Mouse (Mus musculus): ENCODE measurements at regions not wholly inside any gene's neighbourhood (a gene's known extent, or its start where the extent isn't known, plus 50 kb on each side); places are given as distances from the start of the nearest gene placed in this dataset.

DNA sequence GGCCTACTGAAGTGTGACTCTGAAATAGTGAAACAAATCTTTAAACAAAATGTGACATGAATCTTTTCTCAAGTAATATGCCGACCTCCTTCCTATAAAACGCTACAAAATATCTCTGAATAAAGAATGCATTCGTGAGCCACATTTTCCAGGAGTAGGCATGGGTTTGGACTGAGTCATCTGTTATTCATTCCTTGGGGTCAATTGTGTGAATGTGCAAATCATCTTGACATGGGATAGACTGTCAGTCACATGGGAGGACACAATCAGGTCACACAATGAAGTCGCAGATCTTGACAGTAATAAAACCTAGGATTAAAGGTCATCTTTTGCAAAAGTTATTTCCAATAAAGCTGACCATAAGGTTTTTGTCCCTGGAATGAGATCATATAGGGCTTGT lies 418.0 kb upstream of the Atp2b1 start:
- Histone ChIP-seq H3K4me1 (ENCODE audit: control insufficient read depth, insufficient read depth, low read length) (no peaks in the 10 kb centered on the region), H3K4me2 (ENCODE audit: low read depth, low read length) (no peak overlapping the region), H3K9me3 (replicated peaks; ENCODE audit: control insufficient read depth, low read length) (no peaks in the 10 kb centered on the region), H3K9ac (replicated peaks; ENCODE audit: low read length) (no peak overlapping the region), H3K4me3 (ENCODE audit: low read depth, low read length) (no peak overlapping the region), H3K27ac (replicated peaks; ENCODE audit: low read depth, low read length) (no peak overlapping the region), H3K36me3 (replicated peaks; ENCODE audit: control insufficient read depth, insufficient read depth, low read depth, low read length) (no peaks in the 10 kb centered on the region), H3K27me3 (ENCODE audit: control insufficient read depth, insufficient read depth, low read length) (no peaks in the 10 kb centered on the region)
- no peak for ATAC-seq (replicated peaks; ENCODE audit: insufficient number of reproducible peaks, low FRiP score, low TSS enrichment, low read depth)
- 66% methylated on average over 4 of the region's 4 CpGs for WGBS
- DNase-seq (ENCODE audit: low spot score): no peak

- no peak overlapping the region for H3K4me3 ChIP-seq (ENCODE audit: low read depth, low read length)
- no peak for DNase-seq (ENCODE audit: low spot score)
Observed at GRCm38 (mm10) chr10:98500315-98500714, 413.9 kb upstream of the Atp2b1 start.

GRCm38 (mm10) chr10:98501566-98501965 lies 412.6 kb upstream of the Atp2b1 start:
- ATAC-seq (replicated peaks; ENCODE audit: insufficient number of reproducible peaks, low FRiP score, low TSS enrichment, low read depth) (no peak), DNase-seq (ENCODE audit: low spot score) (no peak)
- Histone ChIP-seq H3K9me3 (replicated peaks; ENCODE audit: control insufficient read depth, low read length) (no peaks in the 10 kb centered on the region), H3K4me1 (ENCODE audit: control insufficient read depth, insufficient read depth, low read length) (no peaks in the 10 kb centered on the region), H3K4me3 (ENCODE audit: low read depth, low read length) (no peak overlapping the region), H3K36me3 (replicated peaks; ENCODE audit: control insufficient read depth, insufficient read depth, low read depth, low read length) (no peaks in the 10 kb centered on the region), H3K9ac (replicated peaks; ENCODE audit: low read length) (no peak overlapping the region), H3K27ac (replicated peaks; ENCODE audit: low read depth, low read length) (no peak overlapping the region), H3K27me3 (ENCODE audit: control insufficient read depth, insufficient read depth, low read length) (no peaks in the 10 kb centered on the region), H3K4me2 (ENCODE audit: low read depth, low read length) (no peak overlapping the region)
- 81% methylated on average over 5 of the region's 5 CpGs for WGBS

More at GRCm38 (mm10) chr10:98500315-98500714, 413.9 kb upstream of the Atp2b1 start:
- Histone ChIP-seq H3K4me2 (ENCODE audit: low read depth, low read length) (no peak overlapping the region), H3K27me3 (ENCODE audit: control insufficient read depth, insufficient read depth, low read length) (no peaks in the 10 kb centered on the region), H3K36me3 (replicated peaks; ENCODE audit: control insufficient read depth, insufficient read depth, low read depth, low read length) (no peaks in the 10 kb centered on the region), H3K9ac (replicated peaks; ENCODE audit: low read length) (no peak overlapping the region), H3K27ac (replicated peaks; ENCODE audit: low read depth, low read length) (no peak overlapping the region), H3K9me3 (replicated peaks; ENCODE audit: control insufficient read depth, low read length) (no peaks in the 10 kb centered on the region), H3K4me1 (ENCODE audit: control insufficient read depth, insufficient read depth, low read length) (no peaks in the 10 kb centered on the region)
- WGBS: 86% methylated on average over 4 of the region's 4 CpGs
- ATAC-seq (replicated peaks; ENCODE audit: insufficient number of reproducible peaks, low FRiP score, low TSS enrichment, low read depth): no peak

- ATAC-seq (replicated peaks; ENCODE audit: insufficient number of reproducible peaks, low FRiP score, low TSS enrichment, low read depth): no peak
- H3K9me3 ChIP-seq (replicated peaks; ENCODE audit: control insufficient read depth, low read length): no peaks in the 10 kb centered on the region
- no peak for DNase-seq (ENCODE audit: low spot score)
- no peak overlapping the region for H3K4me2 ChIP-seq (ENCODE audit: low read depth, low read length)
- no peak overlapping the region for H3K27ac ChIP-seq (replicated peaks; ENCODE audit: low read depth, low read length)
- WGBS: 89% methylated on average over 3 of the region's 3 CpGs
- H3K9ac ChIP-seq (replicated peaks; ENCODE audit: low read length): no peak overlapping the region
- H3K27me3 ChIP-seq (ENCODE audit: control insufficient read depth, insufficient read depth, low read length): no peaks in the 10 kb centered on the region
- no peaks in the 10 kb centered on the region for H3K4me1 ChIP-seq (ENCODE audit: control insufficient read depth, insufficient read depth, low read length)
- no peak overlapping the region for H3K4me3 ChIP-seq (ENCODE audit: low read depth, low read length)
- H3K36me3 ChIP-seq (replicated peaks; ENCODE audit: control insufficient read depth, insufficient read depth, low read depth, low read length): no peaks in the 10 kb centered on the region
Observed at GRCm38 (mm10) chr10:98504524-98504923, 409.7 kb upstream of the Atp2b1 start.

GRCm38 (mm10) chr10:98508515-98509143 lies 405.6 kb upstream of the Atp2b1 start:
- no peak overlapping the region for H3K9ac ChIP-seq (replicated peaks; ENCODE audit: low read length)
- no peaks in the 10 kb centered on the region for H3K27me3 ChIP-seq (ENCODE audit: control insufficient read depth, insufficient read depth, low read length)
- no peak overlapping the region for H3K4me3 ChIP-seq (ENCODE audit: low read depth, low read length)
- DNase-seq (ENCODE audit: low spot score) (no peak), ATAC-seq (replicated peaks; ENCODE audit: insufficient number of reproducible peaks, low FRiP score, low TSS enrichment, low read depth) (no peak)
- 28% methylated on average over 5 of the region's 5 CpGs for WGBS
- H3K27ac ChIP-seq (replicated peaks; ENCODE audit: low read depth, low read length): no peak overlapping the region
- H3K4me1 ChIP-seq (ENCODE audit: control insufficient read depth, insufficient read depth, low read length): no peaks in the 10 kb centered on the region
- H3K9me3 ChIP-seq (replicated peaks; ENCODE audit: control insufficient read depth, low read length): no peaks in the 10 kb centered on the region
- no peak overlapping the region for H3K4me2 ChIP-seq (ENCODE audit: low read depth, low read length)
- H3K36me3 ChIP-seq (replicated peaks; ENCODE audit: control insufficient read depth, insufficient read depth, low read depth, low read length): no peaks in the 10 kb centered on the region

GRCm38 (mm10) chr10:98514836-98515235 lies 399.4 kb upstream of the Atp2b1 start:
- DNase-seq (ENCODE audit: low spot score) (no peak), ATAC-seq (replicated peaks; ENCODE audit: insufficient number of reproducible peaks, low FRiP score, low TSS enrichment, low read depth) (no peak)
- 86% methylated on average over 1 of the region's 1 CpGs for WGBS
- no peaks in the 10 kb centered on the region for H3K36me3 ChIP-seq (replicated peaks; ENCODE audit: control insufficient read depth, insufficient read depth, low read depth, low read length)
- H3K9me3 ChIP-seq (replicated peaks; ENCODE audit: control insufficient read depth, low read length): no peaks in the 10 kb centered on the region
- H3K4me3 ChIP-seq (ENCODE audit: low read depth, low read length): no peak overlapping the region
- no peak overlapping the region for H3K4me2 ChIP-seq (ENCODE audit: low read depth, low read length)
- H3K9ac ChIP-seq (replicated peaks; ENCODE audit: low read length): no peak overlapping the region
- H3K27ac ChIP-seq (replicated peaks; ENCODE audit: low read depth, low read length): no peak overlapping the region
- H3K27me3 ChIP-seq (ENCODE audit: control insufficient read depth, insufficient read depth, low read length): no peaks in the 10 kb centered on the region
- no peaks in the 10 kb centered on the region for H3K4me1 ChIP-seq (ENCODE audit: control insufficient read depth, insufficient read depth, low read length)

GRCm38 (mm10) chr10:98517609-98518008 lies 396.6 kb upstream of the Atp2b1 start:
- H3K4me2 ChIP-seq (ENCODE audit: low read depth, low read length): no peak overlapping the region
- no peaks in the 10 kb centered on the region for H3K9me3 ChIP-seq (replicated peaks; ENCODE audit: control insufficient read depth, low read length)
- ATAC-seq (replicated peaks; ENCODE audit: insufficient number of reproducible peaks, low FRiP score, low TSS enrichment, low read depth) (no peak), DNase-seq (ENCODE audit: low spot score) (no peak)
- H3K27ac ChIP-seq (replicated peaks; ENCODE audit: low read depth, low read length): no peak overlapping the region
- no peaks in the 10 kb centered on the region for H3K27me3 ChIP-seq (ENCODE audit: control insufficient read depth, insufficient read depth, low read length)
- no peaks in the 10 kb centered on the region for H3K36me3 ChIP-seq (replicated peaks; ENCODE audit: control insufficient read depth, insufficient read depth, low read depth, low read length)
- H3K4me1 ChIP-seq (ENCODE audit: control insufficient read depth, insufficient read depth, low read length): no peaks in the 10 kb centered on the region
- H3K9ac ChIP-seq (replicated peaks; ENCODE audit: low read length): no peak overlapping the region
- no peak overlapping the region for H3K4me3 ChIP-seq (ENCODE audit: low read depth, low read length)
- WGBS: 86% methylated on average over 2 of the region's 2 CpGs

DNA sequence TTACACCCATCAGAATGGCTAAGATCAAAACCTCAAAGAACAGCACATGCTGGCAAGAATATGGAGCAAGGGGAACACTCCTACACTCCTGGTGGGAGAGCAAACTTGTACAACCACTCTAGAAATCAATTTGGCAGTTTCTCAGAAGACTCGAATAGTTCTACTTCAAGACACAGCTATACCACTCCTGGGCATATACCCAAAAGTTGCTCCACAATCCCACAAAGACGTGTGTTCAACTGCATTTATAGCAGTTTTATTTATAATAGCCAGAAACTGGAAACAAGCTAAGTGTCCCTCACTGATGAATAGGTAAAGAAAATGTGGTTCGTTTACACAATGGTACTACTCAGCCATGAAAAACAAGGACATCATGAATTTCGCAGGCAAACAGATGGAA lies 384.6 kb upstream of the Atp2b1 start:
- ATAC-seq (replicated peaks; ENCODE audit: insufficient number of reproducible peaks, low FRiP score, low TSS enrichment, low read depth): no peak
- 82% methylated on average over 4 of the region's 4 CpGs for WGBS
- H3K36me3 ChIP-seq (replicated peaks; ENCODE audit: control insufficient read depth, insufficient read depth, low read depth, low read length): no peaks in the 10 kb centered on the region

More for the DNA sequence above, 384.6 kb upstream of the Atp2b1 start:
- Histone ChIP-seq H3K9ac (replicated peaks; ENCODE audit: low read length) (no peak overlapping the region), H3K27me3 (ENCODE audit: control insufficient read depth, insufficient read depth, low read length) (no peaks in the 10 kb centered on the region), H3K27ac (replicated peaks; ENCODE audit: low read depth, low read length) (no peak overlapping the region), H3K4me1 (ENCODE audit: control insufficient read depth, insufficient read depth, low read length) (no peaks in the 10 kb centered on the region), H3K9me3 (replicated peaks; ENCODE audit: control insufficient read depth, low read length) (no peaks in the 10 kb centered on the region), H3K4me3 (ENCODE audit: low read depth, low read length) (no peak overlapping the region), H3K4me2 (ENCODE audit: low read depth, low read length) (no peak overlapping the region)
- DNase-seq (ENCODE audit: low spot score): no peak
